Mouse (Mus musculus): ENCODE data around the gene Vmn1r158.
"Not testable (repeated sequence)": the region's sequence is repeated elsewhere in the genome, so short reads cannot be mapped to it uniquely, and the experiment has no call there.

Gene Vmn1r158

GRCm38 (mm10) chr7:22790682-22791081, at the start of gene Vmn1r158:
Gene Vmn1r158, minus strand, starts transcription at chr7:22790782.
- not testable (repeated sequence) for DNase-seq

DNA sequence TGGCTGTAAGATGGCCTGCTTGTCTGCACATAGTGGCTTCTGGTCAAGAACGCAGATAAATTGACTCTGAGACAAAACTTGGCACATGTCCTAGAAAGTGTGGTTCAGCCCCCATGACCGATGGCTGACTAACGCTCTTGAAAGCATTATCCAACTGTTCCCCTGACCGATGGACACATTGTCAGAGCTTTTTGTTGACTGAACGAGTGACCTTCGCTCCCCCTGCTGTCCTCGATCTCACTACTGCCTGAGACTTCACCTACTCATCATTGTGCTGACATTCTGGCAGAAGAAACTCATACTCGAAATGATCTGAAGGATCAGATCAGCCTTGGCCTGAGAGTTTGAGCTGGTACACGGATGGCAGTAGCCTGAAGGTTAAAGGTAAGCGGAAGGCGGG, 14.6 kb downstream of the Vmn1r158 start:
- DNase-seq, result not testable (repeated sequence)

GRCm38 (mm10) chr7:22761397-22761796, 29.2 kb downstream of the Vmn1r158 start, which contains the start of gene Vmn1r157:
Gene Vmn1r157, plus strand, starts transcription at chr7:22761697.
- not testable (repeated sequence) for DNase-seq

All from right cerebral cortex, postnatal 25 days (tissue).